Comparison of ENCODE assay signal across 9 mouse cellular contexts in the genomic region with DNA sequence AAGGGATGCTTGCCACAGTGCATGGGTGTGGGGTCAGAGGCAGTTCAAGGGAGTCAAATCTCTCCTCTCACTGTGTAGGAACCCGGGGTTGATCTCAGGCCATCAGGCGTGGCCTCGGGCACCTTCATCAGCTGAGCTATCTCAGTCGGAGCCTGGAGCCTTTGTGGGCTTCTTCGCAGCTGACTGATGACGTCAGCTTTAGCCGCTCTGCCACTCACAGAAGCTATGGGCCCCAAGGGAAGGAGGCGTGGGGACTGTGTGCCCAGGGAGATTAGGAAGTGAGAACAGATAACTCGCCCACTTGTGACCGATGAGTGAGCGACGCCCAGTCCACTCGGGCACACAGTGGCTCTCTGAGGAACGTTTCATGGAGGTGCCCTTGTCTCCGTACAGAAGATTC. TPM values are rescaled to one million over a fixed set of nuclear protein-coding genes. Genes with fewer than 3 reads are reported as not detected.
A peak's percentile ranks its signal among the peaks of the same experiment; 100 is the strongest.
DNase-seq lines count a peak whose midpoint lies in the region; ATAC-seq lines count a peak whose summit lies in the region.
"Had no signal": no experiment of that assay in that cellular context is flagged by ENCODE, and none has a peak within 500 bp of the region (broad histone marks: within the 10 kb centered on the region; RNA-seq: fewer than 3 reads in every experiment).

No protein-coding gene starts in this region.

- 58% methylated on average over 15 of the region's 15 CpGs for WGBS in neural tube, embryonic 12.5 days
- 48% methylated on average over 15 of the region's 15 CpGs for WGBS in neural tube, embryonic 15.5 days
- WGBS in heart, embryonic 16.5 days: 8% methylated on average over 15 of the region's 15 CpGs

- H3K9ac ChIP-seq in neural tube, embryonic 12.5 days: no peak overlapping the region
- no peak overlapping the region for H3K9ac ChIP-seq in neural tube, embryonic 15.5 days (replicated peaks)
- no peak overlapping the region for H3K9ac ChIP-seq in heart, embryonic 16.5 days (ENCODE audit: low read length)

- DNase-seq in lung, postnatal 25 days (ENCODE audit: low spot score): peak; percentile 26
- no peak for DNase-seq in gastrocnemius, postnatal 4 days (ENCODE audit: low spot score in 2 of 2)
- DNase-seq in cerebellum, adult 9-11 months: no peak
- no peak for DNase-seq in adrenal gland, adult 2 months
- no peak for DNase-seq in T-cell, adult 2 months (ENCODE audit: low spot score)

- no peak overlapping the region for H3K4me2 ChIP-seq in neural tube, embryonic 12.5 days (replicated peaks)
- no peak overlapping the region for H3K4me2 ChIP-seq in neural tube, embryonic 15.5 days
- H3K4me2 ChIP-seq in heart, embryonic 16.5 days (ENCODE audit: low read depth, low read length): peak overlapping the region; percentile 35

- no peak overlapping the region for H3K27ac ChIP-seq in neural tube, embryonic 12.5 days
- H3K27ac ChIP-seq in neural tube, embryonic 15.5 days (replicated peaks): no peak overlapping the region
- no peak overlapping the region for H3K27ac ChIP-seq in heart, embryonic 16.5 days (ENCODE audit: low read length)

- no peaks in the 10 kb centered on the region; the same call in 1 of the 2 replicates for H3K27me3 ChIP-seq in neural tube, embryonic 12.5 days (replicated peaks)
- peaks cover 8% of the 10 kb centered on the region; the same call in 1 of the 2 replicates for H3K27me3 ChIP-seq in neural tube, embryonic 15.5 days (replicated peaks)
- 0 out of 2 replicates have a peak, but pooled peaks cover 3% of the 10 kb centered on the region for H3K27me3 ChIP-seq in heart, embryonic 16.5 days (ENCODE audit: control insufficient read depth, insufficient read depth, low read length)
- H3K27me3 ChIP-seq: Patski had no signal

- ATAC-seq in neural tube, embryonic 12.5 days (ENCODE audit: low FRiP score, low read depth): peak; percentile 37; the same call in 1 of the 2 replicates
- ATAC-seq in neural tube, embryonic 15.5 days (ENCODE audit: low FRiP score): no peak
- peak; percentile 59 for ATAC-seq in heart, embryonic 16.5 days (replicated peaks; ENCODE audit: extremely low read depth, insufficient read depth, low FRiP score)
- ATAC-seq: Patski had no signal

- no peak overlapping the region for H3K4me3 ChIP-seq in neural tube, embryonic 12.5 days
- H3K4me3 ChIP-seq in neural tube, embryonic 15.5 days (replicated peaks): no peak overlapping the region
- H3K4me3 ChIP-seq in heart, embryonic 16.5 days (ENCODE audit: low read length): peak overlapping the region; percentile 5; the same call in 1 of the 2 replicates

- H3K9me3 ChIP-seq in neural tube, embryonic 12.5 days: no peaks in the 10 kb centered on the region
- H3K9me3 ChIP-seq in neural tube, embryonic 15.5 days (replicated peaks): no peaks in the 10 kb centered on the region
- H3K9me3 ChIP-seq in heart, embryonic 16.5 days (replicated peaks; ENCODE audit: control insufficient read depth, low read length): no peaks in the 10 kb centered on the region

- no peaks in the 10 kb centered on the region for H3K36me3 ChIP-seq in neural tube, embryonic 12.5 days
- no peaks in the 10 kb centered on the region for H3K36me3 ChIP-seq in neural tube, embryonic 15.5 days
- H3K36me3 ChIP-seq in heart, embryonic 16.5 days (ENCODE audit: control insufficient read depth, insufficient read depth): no peaks in the 10 kb centered on the region

- H3K4me1 ChIP-seq in neural tube, embryonic 12.5 days: peaks cover 15% of the 10 kb centered on the region
- H3K4me1 ChIP-seq in neural tube, embryonic 15.5 days: peaks cover 21% of the 10 kb centered on the region
- H3K4me1 ChIP-seq in heart, embryonic 16.5 days (ENCODE audit: control insufficient read depth, insufficient read depth, low read length): peaks cover 24% of the 10 kb centered on the region

RNA-seq across cellular contexts. Expression of gene Fhad1, which starts 2.8 kb away (rescaled TPM):
- 2.9 and 4.1 TPM in 2 replicates for polyA plus RNA-seq in neural tube, embryonic 12.5 days (2016; fragmentation: Nextera tagmentation; extraction: Ambion mirVana)
- polyA plus RNA-seq in neural tube, embryonic 15.5 days (2015; fragmentation: Nextera tagmentation; extraction: Ambion mirVana): 4.5 and 4.8 TPM in 2 replicates
- polyA plus RNA-seq in heart, embryonic 16.5 days (2015; fragmentation: Nextera tagmentation; extraction: Ambion mirVana): 3.0 and 4.0 TPM in 2 replicates
- 1 to 10 TPM; 6.4 to 6.7 TPM for total RNA-seq in gastrocnemius, postnatal 4 days (2021)
- under 1 TPM; 0.43 to 0.79 TPM for total RNA-seq in adrenal gland, adult 2 months (2021)
- 0.13 and 0.16 TPM in 2 replicates for polyA plus RNA-seq in adrenal gland, adult 2 months (2012; rRNA removed)
